Mouse (Mus musculus): ENCODE measurements around the gene Tmem63a.

Tmem63a gene

DNA sequence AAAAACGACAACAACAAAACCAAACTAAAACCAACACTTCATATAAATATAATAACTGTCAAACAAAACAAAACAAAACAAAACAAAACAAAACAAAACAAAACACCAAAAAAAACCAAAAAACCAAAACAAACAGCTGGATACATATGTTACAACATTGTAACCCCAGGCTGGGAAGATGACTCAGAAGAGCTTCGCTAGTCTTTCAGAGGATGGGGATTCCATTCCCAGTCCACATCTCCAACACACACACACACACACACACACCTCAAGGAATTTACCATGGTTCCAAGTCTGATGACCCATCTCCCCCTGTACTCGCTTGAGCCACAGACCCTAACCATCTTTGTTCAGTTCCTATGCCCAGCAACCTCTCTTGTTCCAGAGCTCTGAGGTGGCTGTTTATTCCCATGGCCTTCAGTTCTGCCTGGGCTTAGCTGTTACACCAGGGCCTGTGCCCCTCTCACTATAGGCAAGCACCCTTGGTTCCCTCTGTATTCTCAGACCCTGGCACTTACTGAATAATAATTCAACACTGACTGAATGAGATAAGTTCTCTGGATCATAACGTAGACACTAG is 67.0 kb downstream of the Tmem63a start:
- no peak for ATAC-seq (ENCODE audit: low TSS enrichment)

GRCm38 (mm10) chr1:181009754-181010153 is 67.6 kb downstream of the Tmem63a start:
- ATAC-seq (ENCODE audit: low TSS enrichment): no peak

DNA sequence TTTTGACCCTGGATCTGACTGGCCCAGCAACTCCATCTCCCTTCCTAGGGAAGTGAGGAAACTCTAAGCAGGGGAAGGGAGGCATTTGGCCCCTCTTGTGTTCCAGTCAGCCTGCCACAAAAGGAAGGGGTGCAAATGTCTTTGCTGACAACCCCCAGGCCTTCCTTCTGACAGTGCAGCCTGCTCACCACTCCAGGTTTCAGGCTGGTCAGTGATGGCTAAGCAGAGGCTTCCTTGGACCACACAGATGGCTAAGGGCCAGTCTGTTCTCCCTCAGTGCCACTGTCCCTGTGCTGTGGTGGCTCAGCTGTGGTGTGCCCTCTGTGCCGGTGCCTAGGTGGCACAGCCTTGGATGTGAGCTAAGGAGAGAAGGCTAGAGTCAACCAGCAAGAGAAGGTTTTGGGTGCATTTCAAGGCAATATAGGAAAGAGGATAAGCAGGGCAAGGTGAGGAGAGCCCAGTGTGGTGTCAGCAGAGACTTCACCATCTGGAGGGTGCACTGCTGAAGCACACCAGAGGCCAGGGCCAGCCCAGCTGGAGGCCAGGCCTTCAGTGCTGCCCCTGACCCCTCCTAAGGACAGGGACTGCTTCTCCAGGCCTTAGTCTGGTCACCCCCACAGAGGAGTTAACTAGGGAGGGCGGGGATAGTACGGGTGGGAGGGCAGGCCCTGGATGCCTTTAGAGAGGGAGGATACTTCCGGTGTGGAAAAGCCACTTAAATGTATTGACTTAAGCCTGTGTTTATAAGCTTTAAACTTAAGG is 68.2 kb downstream of the Tmem63a start:
- no peak for ATAC-seq (ENCODE audit: low TSS enrichment)

GRCm38 (mm10) chr1:181011601-181012000 is 69.5 kb downstream of the Tmem63a start:
- no peak for ATAC-seq (ENCODE audit: low TSS enrichment)

DNA sequence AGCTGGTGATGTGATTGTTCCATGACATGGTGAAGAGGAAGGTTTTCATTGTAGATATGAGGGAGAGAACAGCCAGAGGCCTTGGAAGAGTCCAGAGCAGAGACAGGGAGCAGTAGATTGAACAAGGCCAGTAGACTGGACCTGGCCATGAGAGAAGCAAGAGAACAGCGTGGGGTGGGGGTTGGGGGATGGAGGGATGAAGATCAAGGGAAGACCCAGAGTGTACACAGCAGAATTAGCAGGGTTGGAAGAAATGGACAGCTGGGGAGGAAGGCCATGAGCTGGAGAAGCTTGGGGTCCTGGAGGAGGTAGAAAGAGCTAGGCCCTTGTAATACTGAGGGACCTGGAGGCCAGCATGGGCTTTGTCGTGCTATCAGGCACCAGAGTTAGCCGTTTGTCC is 70.3 kb downstream of the Tmem63a start:
- no peak for ATAC-seq (ENCODE audit: low TSS enrichment)

DNA sequence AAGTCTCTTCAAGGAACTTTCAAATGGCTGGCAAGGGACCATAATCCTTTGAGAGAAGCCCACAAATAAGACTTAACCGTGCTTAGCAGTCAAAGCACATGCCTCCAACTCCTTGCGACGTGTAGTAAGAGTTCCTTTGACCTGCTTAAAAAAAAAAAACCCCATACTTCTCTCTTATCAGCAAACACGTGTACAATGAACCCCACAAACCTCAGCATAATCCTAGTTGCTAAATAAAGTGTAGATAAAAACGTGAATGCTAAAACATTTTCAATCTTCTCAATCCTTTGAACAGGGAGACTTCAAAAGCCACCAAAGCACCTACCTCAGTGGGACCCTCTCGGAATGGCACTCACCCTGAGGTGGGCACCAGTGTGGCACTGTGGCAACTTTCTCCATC is 71.3 kb downstream of the Tmem63a start:
- ATAC-seq (ENCODE audit: low TSS enrichment): no peak

DNA sequence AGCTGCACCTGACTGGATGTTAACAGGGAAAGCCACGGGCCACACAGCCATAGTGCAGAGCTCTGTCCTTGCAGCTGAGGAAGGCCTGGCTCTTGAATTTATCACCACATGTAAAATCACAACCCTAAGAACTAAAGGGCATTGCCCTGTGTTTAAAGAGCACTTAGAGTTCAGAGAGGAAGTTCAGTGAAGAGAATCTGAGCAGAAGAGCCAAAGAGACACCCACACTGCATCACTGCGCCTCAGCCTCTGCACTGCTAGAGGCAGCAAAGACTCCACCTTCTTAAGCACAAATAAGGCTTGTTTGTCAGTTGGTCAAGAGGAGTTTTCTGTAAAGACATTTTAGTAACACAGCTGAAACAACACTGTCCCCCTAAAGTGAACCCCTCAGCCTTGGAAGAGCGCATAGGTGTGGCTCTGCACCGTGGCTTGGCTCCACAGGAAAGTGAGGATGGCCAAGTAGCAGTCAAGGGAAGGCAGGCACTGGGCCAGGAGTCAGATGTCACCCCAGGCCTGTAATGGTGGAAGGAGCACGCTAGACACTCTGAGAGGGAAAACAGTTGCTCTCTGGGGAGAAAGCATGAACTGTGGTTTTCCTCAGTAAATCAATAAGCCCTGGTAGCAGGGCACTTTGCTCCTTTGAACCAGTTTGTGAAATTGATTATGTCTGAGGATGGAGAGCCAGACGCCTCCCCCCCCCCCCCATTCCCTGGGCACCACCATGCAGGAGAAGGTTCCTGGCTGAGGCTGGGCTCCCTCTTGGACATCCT is 72.8 kb downstream of the Tmem63a start:
- ATAC-seq (ENCODE audit: low TSS enrichment): no peak

DNA sequence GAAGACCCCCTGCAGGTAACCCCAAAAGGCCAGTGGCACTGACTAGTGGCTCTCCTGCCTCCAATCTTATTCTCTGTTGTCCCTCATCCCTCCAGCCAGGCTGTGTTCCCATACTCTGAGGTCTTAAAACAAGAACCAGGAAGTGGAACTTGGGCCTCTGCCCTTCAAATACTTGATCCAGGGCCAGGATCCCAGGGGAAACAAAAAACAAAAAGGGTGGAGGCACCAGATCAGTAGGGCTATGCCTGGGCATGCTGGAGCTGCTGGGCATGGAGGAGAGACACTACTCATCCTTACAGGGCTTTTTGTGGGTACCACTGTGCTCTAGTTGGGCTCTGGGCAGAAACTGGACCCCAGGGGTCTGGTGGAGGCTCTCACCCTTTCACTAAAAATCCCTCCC is 73.4 kb downstream of the Tmem63a start:
- ATAC-seq (ENCODE audit: low TSS enrichment): no peak

- no peak for ATAC-seq (ENCODE audit: low TSS enrichment)
Measured at GRCm38 (mm10) chr1:181016045-181016444, 73.9 kb downstream of the Tmem63a start.

DNA sequence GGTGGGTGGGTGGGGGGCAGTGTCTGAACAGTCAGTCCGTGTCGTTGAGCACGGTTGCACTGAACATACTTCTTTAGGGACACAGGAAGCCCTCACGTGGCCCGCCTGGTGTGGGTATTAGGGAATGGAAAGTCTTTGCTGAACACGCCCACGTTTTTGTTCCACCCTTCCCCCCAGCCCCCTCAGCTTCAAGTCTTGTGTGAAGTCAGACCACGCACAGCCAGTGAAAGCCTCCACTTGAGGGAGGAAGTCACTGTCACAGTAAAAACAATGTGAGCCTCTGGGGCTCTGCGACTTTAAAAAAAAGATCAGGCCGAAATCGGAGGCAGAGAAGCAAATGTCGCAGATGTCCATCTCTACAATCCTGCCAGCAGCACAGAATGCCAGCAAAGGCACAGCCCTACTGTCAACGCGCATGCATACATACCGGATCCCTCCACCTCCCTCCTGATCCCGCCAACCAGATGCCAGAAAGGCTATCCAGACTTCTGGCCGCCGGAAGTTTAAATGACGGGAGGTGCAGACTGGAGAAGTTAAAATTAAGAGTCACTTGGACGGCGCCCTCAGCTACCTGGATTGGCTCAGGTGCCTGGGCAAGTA is 74.5 kb downstream of the Tmem63a start:
- ATAC-seq (ENCODE audit: low TSS enrichment): peak; percentile 87

- peak; percentile 65 for ATAC-seq (ENCODE audit: low TSS enrichment)
Measured at GRCm38 (mm10) chr1:181017212-181017711, 75.1 kb downstream of the Tmem63a start.

DNA sequence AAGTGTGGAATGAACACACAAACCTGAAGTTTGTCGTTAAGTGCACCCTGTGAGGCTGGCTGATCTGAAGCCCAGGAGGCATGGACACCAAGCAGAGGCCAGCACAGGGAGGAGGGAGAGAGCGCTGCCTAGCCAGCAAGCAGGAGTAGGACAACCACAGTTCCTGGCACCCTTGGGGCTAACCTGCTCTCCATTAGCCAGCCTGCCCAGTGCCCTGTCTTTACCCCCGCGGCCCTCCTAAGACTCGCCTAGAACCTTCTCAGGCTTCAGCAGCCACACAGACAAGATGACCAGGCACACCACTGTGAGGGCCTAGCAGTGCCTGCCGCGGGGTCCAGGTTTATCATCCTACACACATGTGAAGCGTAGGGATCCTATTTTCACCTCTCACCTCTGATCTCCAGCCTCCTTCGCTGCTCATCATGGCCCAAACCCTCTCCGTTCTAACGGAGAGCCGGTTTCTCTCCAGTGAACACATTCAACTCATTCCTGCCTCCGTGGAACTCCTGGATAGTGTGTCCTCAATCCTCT is 75.8 kb downstream of the Tmem63a start:
- no peak for ATAC-seq (ENCODE audit: low TSS enrichment)

GRCm38 (mm10) chr1:181020756-181021487 is 78.8 kb downstream of the Tmem63a start, which contains the start of gene Ephx1:
TSS of gene Ephx1 (minus strand) at chr1:181020904.
- ATAC-seq (ENCODE audit: low TSS enrichment): no peak

DNA sequence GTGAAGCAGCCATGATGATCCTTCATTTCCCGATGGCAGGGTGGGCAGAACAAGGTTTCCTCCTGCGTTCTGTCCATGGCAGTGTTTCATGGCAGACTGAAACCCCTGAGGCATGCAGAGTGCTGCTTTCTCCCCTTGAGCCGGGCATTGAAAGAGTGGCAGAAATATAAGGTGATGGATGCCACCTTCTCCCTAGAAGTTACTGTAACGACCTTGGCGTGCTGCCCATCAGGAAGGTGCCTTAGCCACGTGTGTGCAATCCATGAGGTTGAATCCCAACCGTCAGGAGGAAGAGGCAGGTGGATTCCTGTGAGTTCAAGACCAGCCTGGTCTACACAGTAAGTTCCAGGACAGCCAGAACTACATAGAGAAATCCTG is 79.3 kb downstream of the Tmem63a start:
- ATAC-seq (ENCODE audit: low TSS enrichment): no peak

DNA sequence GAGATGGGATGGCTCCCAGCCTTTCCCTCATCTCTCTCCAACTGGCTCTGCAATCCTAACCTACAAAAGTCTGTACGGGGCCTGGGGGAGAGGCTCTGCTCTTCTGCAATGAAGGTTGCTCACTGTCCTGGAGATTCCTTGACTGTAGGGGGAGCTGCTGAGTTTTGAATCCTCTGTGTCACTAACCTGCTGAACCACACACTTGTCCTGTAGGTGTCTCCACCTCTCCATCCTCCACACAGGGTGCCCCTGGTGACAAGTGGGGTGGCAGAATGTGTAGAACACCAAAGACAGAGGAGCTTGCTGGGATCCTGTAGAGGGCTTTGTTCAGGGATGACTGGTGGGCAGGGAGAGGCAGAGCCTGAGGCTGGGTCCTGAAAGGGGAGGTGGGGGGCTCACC is 80.1 kb downstream of the Tmem63a start:
- peak; percentile 89 for ATAC-seq (ENCODE audit: low TSS enrichment)
